Mouse (Mus musculus): ENCODE measurements around the gene Cyp2d12. TPM values are rescaled to one million over a fixed set of nuclear protein-coding genes. Genes with fewer than 3 reads are reported as not detected.

Gene Cyp2d12
- total and polyA plus RNA-seq, 3 experiments: not detected

- Histone ChIP-seq H3K4me1 (ENCODE audit: control insufficient read depth in 1 of 2, insufficient read depth in 2 of 2) (no peaks in the 10 kb centered on the region), H3K9ac (ENCODE audit: insufficient read depth, low read depth) (no peak overlapping the region), H3K4me3 (replicated peaks in 1 of 3; ENCODE audit: low read depth in 2 of 3, low read length in 2 of 3, poor library complexity in 1 of 3) (no peak overlapping the region), H3K27me3 (replicated peaks) (peaks cover 37% of the 10 kb centered on the region), H3K79me2 (replicated peaks; ENCODE audit: control insufficient read depth, extremely low read depth, insufficient read depth, poor library complexity, severe bottlenecking) (no peaks in the 10 kb centered on the region), H3K9me3 (replicated peaks; ENCODE audit: low read length) (no peaks in the 10 kb centered on the region), H3K4me2 (ENCODE audit: insufficient read depth, low read depth, poor library complexity, severe bottlenecking) (no peak overlapping the region), H3K27ac (ENCODE audit: insufficient read depth, low read depth) (no peak overlapping the region), H3K36me3 (replicated peaks in 1 of 2; ENCODE audit: control insufficient read depth in 1 of 2, insufficient read depth in 1 of 2, low read length in 1 of 2) (no peaks in the 10 kb centered on the region)
- dilution Hi-C loops (cut with MboI; ENCODE audit: extremely low pct_ligation_motif_present, extremely low pct_unique_long_range_greater_than_20kb, low sequenced_read_pairs): no loop called here
- no peak for DNase-seq (ENCODE audit: extremely low read depth)
- TF ChIP-seq POLR2A (IDR thresholded peaks at IDR 0.05; ENCODE audit: low read depth, low read length) (no peak), ZKSCAN1 (IDR thresholded peaks at IDR 0.05; ENCODE audit: borderline replicate concordance, low read depth, low read length) (no peak), CHD2 (IDR thresholded peaks at IDR 0.05; ENCODE audit: low read length) (no peak), MEF2A (IDR thresholded peaks at IDR 0.05; ENCODE audit: borderline replicate concordance, low read depth, low read length) (no peak), PAX5 (IDR thresholded peaks at IDR 0.05; ENCODE audit: low read length) (no peak), USF1 (IDR thresholded peaks at IDR 0.05; ENCODE audit: low read depth, low read length) (no peak), NRF1 (IDR thresholded peaks at IDR 0.05; ENCODE audit: low read depth, low read length) (no peak), RCOR1 (conservative IDR thresholded peaks at IDR 0.05; ENCODE audit: low read depth, low read length) (no peak), ELF1 (IDR thresholded peaks at IDR 0.05; ENCODE audit: low read depth, low read length) (no peak), E2F4 (IDR thresholded peaks at IDR 0.05; ENCODE audit: insufficient replicate concordance, low read depth, low read length) (no peak), UBTF (IDR thresholded peaks at IDR 0.05; ENCODE audit: low read depth, low read length) (no peak), ZC3H11A (IDR thresholded peaks at IDR 0.05; ENCODE audit: low read depth, low read length) (no peak), MXI1 (IDR thresholded peaks at IDR 0.05; ENCODE audit: low read depth, low read length) (no peak), POLR2AphosphoS2 (IDR thresholded peaks at IDR 0.05; ENCODE audit: low read depth, low read length) (no peak), JUND (conservative IDR thresholded peaks at IDR 0.05; ENCODE audit: low read depth, low read length) (no peak), BHLHE40 (IDR thresholded peaks at IDR 0.05; ENCODE audit: low read depth, low read length) (no peak), HCFC1 (IDR thresholded peaks at IDR 0.05; ENCODE audit: low read depth, low read length) (no peak), CTCF (conservative IDR thresholded peaks at IDR 0.05 in 1 of 2, IDR thresholded peaks at IDR 0.05 in 1 of 2; ENCODE audit: low read depth in 2 of 2, low read length in 2 of 2) (no peak), SIN3A (IDR thresholded peaks at IDR 0.05; ENCODE audit: low read length) (no peak)
- in situ Hi-C loops (cut with MboI; ENCODE audit: low pct_ligation_motif_present, low pct_unique_long_range_greater_than_20kb, low sequenced_read_pairs): no loop called here
These were observed 27.7 kb downstream of the Cyp2d12 start for GRCm38 (mm10) chr15:82582621-82583020.

Other genes with a start within 250 kb of the Cyp2d12 start
- 21.1 and 28.2 TPM in 2 replicates for gene Naga, start 216.1 kb upstream of the Cyp2d12 start, total RNA-seq (2012; rRNA removed)
- 17.7 and 19.9 TPM in 2 replicates for gene Naga, start 216.1 kb upstream of the Cyp2d12 start, total RNA-seq (2014; rRNA removed)
- 18.7 and 21.9 TPM in 2 replicates for gene Naga, start 216.1 kb upstream of the Cyp2d12 start, polyA plus RNA-seq (2012; ENCODE audit: insufficient read length, low read depth)
- gene Pheta2, start 216.1 kb upstream of the Cyp2d12 start, total RNA-seq (2012; rRNA removed): 0.08 TPM in 1 of 2 replicates, not detected in the other
- gene Pheta2, start 216.1 kb upstream of the Cyp2d12 start, total RNA-seq (2014; rRNA removed): not detected in 2 replicates
- gene Pheta2, start 216.1 kb upstream of the Cyp2d12 start, polyA plus RNA-seq (2012; ENCODE audit: insufficient read length, low read depth): not detected in 2 replicates
- gene Smdt1, start 216.1 kb upstream of the Cyp2d12 start, total RNA-seq (2012; rRNA removed): 171 TPM in 2 replicates
- 112 and 114 TPM in 2 replicates for gene Smdt1, start 216.1 kb upstream of the Cyp2d12 start, total RNA-seq (2014; rRNA removed)
- gene Smdt1, start 216.1 kb upstream of the Cyp2d12 start, polyA plus RNA-seq (2012; ENCODE audit: insufficient read length, low read depth): 122 and 138 TPM in 2 replicates
- gene Ndufa6, start 200.8 kb upstream of the Cyp2d12 start, total RNA-seq (2012; rRNA removed): 170 and 222 TPM in 2 replicates
- 262 and 279 TPM in 2 replicates for gene Ndufa6, start 200.8 kb upstream of the Cyp2d12 start, total RNA-seq (2014; rRNA removed)
- 87.3 and 109 TPM in 2 replicates for gene Ndufa6, start 200.8 kb upstream of the Cyp2d12 start, polyA plus RNA-seq (2012; ENCODE audit: insufficient read length, low read depth)
- 0.21 and 0.42 TPM in 2 replicates for gene Cyp2d22, start 174.8 kb upstream of the Cyp2d12 start, total RNA-seq (2012; rRNA removed)
- gene Cyp2d22, start 174.8 kb upstream of the Cyp2d12 start, total RNA-seq (2014; rRNA removed): 0.24 TPM in 1 of 2 replicates, not detected in the other
- 0.08 TPM in 1 of 2 replicates, not detected in the other for gene Cyp2d22, start 174.8 kb upstream of the Cyp2d12 start, polyA plus RNA-seq (2012; ENCODE audit: insufficient read length, low read depth)
- gene Cyp2d11, start 161.1 kb upstream of the Cyp2d12 start, total RNA-seq (2012; rRNA removed): not detected in 2 replicates
- gene Cyp2d11, start 161.1 kb upstream of the Cyp2d12 start, total RNA-seq (2014; rRNA removed): not detected in 2 replicates
- not detected in 2 replicates for gene Cyp2d11, start 161.1 kb upstream of the Cyp2d12 start, polyA plus RNA-seq (2012; ENCODE audit: insufficient read length, low read depth)
- gene Cyp2d10, start 147.9 kb upstream of the Cyp2d12 start, total RNA-seq (2012; rRNA removed): not detected in 2 replicates
- not detected in 2 replicates for gene Cyp2d10, start 147.9 kb upstream of the Cyp2d12 start, total RNA-seq (2014; rRNA removed)
- gene Cyp2d10, start 147.9 kb upstream of the Cyp2d12 start, polyA plus RNA-seq (2012; ENCODE audit: insufficient read length, low read depth): not detected in 2 replicates
- gene Cyp2d9, start 121.6 kb upstream of the Cyp2d12 start, total RNA-seq (2012; rRNA removed): not detected in 2 replicates
- not detected in 2 replicates for gene Cyp2d9, start 121.6 kb upstream of the Cyp2d12 start, total RNA-seq (2014; rRNA removed)
- gene Cyp2d9, start 121.6 kb upstream of the Cyp2d12 start, polyA plus RNA-seq (2012; ENCODE audit: insufficient read length, low read depth): not detected in 2 replicates
- not detected in 2 replicates for gene Cyp2d34, start 65.9 kb downstream of the Cyp2d12 start, total RNA-seq (2012; rRNA removed)
- not detected in 2 replicates for gene Cyp2d34, start 65.9 kb downstream of the Cyp2d12 start, total RNA-seq (2014; rRNA removed)
- gene Cyp2d34, start 65.9 kb downstream of the Cyp2d12 start, polyA plus RNA-seq (2012; ENCODE audit: insufficient read length, low read depth): not detected in 2 replicates
- gene Cyp2d40, start 209.1 kb downstream of the Cyp2d12 start, total RNA-seq (2012; rRNA removed): not detected in 2 replicates
- not detected in 2 replicates for gene Cyp2d40, start 209.1 kb downstream of the Cyp2d12 start, total RNA-seq (2014; rRNA removed)
- gene Cyp2d40, start 209.1 kb downstream of the Cyp2d12 start, polyA plus RNA-seq (2012; ENCODE audit: insufficient read length, low read depth): not detected in 2 replicates
- gene Cyp2d26, start 239.2 kb downstream of the Cyp2d12 start, total RNA-seq (2012; rRNA removed): not detected in 2 replicates
- gene Cyp2d26, start 239.2 kb downstream of the Cyp2d12 start, total RNA-seq (2014; rRNA removed): not detected in 2 replicates
- not detected in 2 replicates for gene Cyp2d26, start 239.2 kb downstream of the Cyp2d12 start, polyA plus RNA-seq (2012; ENCODE audit: insufficient read length, low read depth)